Mouse (Mus musculus) G1E (cell line): ENCODE measurements around the gene Pex16.

Experiments
- CTCF ChIP-seq: IDR thresholded peaks from 2 replicates; pipeline ENCODE4 v1.5.1; 2012; ENCODE audit warnings: low read depth, low read length, inconsistent platforms, mixed read lengths
- GATA1 ChIP-seq: IDR thresholded peaks from 2 replicates; pipeline ENCODE4 v1.6.1; 2012; ENCODE audit warnings: borderline replicate concordance, low read length, inconsistent platforms, mixed read lengths
- GATA2 ChIP-seq: IDR thresholded peaks from 2 replicates; pipeline ENCODE4 v1.6.1; 2012; ENCODE audit warnings: low read depth, low read length, inconsistent platforms, borderline replicate concordance
- POLR2AphosphoS5 ChIP-seq: IDR thresholded peaks from 2 replicates; pipeline ENCODE4 v1.6.1; 2012; ENCODE audit warnings: low read depth, low read length, inconsistent platforms; ENCODE audit not compliant: insufficient replicate concordance
- TAL1 ChIP-seq: conservative IDR thresholded peaks from 2 replicates; pipeline ENCODE4 v1.6.1; 2012; ENCODE audit warnings: low read depth, low read length, inconsistent platforms, mixed read lengths

- TF ChIP-seq CTCF (no peak), GATA1 (no peak), GATA2 (no peak), TAL1 (no peak), POLR2AphosphoS5 (no peak)
Measured at GRCm38 (mm10) chr2:92430089-92430488, 55.6 kb downstream of the Pex16 start.
